Comparison of ENCODE assay signal across 16 mouse cellular contexts in the genomic region with DNA sequence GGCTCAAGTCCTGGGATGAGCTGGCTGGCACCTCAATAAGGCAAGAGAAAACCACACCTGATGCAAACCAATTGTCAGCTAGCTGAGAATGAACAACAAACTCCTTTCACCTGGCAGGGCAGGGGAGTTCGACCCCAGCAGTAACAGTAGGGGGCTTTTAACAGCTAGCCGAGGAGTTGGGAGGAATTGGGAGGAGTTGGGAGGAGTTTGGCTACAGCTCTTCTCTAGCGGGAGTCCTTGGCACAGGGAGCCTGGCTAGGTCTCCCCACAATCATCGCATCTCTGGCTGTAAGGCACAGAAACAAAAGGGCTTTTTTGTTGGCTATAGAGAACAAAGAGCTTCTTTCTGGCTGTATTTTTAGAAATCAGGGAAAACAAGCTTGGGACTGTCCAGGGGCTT.
A peak's percentile ranks its signal among the peaks of the same experiment; 100 is the strongest.
DNase-seq lines count a peak whose midpoint lies in the region; ATAC-seq and TF ChIP-seq lines count a peak whose summit lies in the region.
"Had no signal": no experiment of that assay in that cellular context is flagged by ENCODE, and none has a peak within 500 bp of the region (broad histone marks: within the 10 kb centered on the region; RNA-seq: fewer than 3 reads in every experiment).

No protein-coding gene starts in this region.

- no peak overlapping the region for H3K27ac ChIP-seq in hindbrain, postnatal 0 days
- H3K27ac ChIP-seq in hindbrain, embryonic 11.5 days (ENCODE audit: low read depth, low read length) = no peak overlapping the region
- H3K27ac ChIP-seq in midbrain, embryonic 14.5 days (replicated peaks; ENCODE audit: low read depth, low read length) = no peak overlapping the region
- H3K27ac ChIP-seq in midbrain, embryonic 15.5 days = no peak overlapping the region
- H3K27ac ChIP-seq: forebrain, embryonic 12.5 days had no signal

- no peak overlapping the region for H3K4me2 ChIP-seq in hindbrain, postnatal 0 days (ENCODE audit: low read depth, low read length)
- H3K4me2 ChIP-seq in hindbrain, embryonic 11.5 days (replicated peaks; ENCODE audit: low read depth, low read length) = no peak overlapping the region
- H3K4me2 ChIP-seq in midbrain, embryonic 14.5 days (ENCODE audit: low read length) = no peak overlapping the region
- no peak overlapping the region for H3K4me2 ChIP-seq in midbrain, embryonic 15.5 days
- H3K4me2 ChIP-seq: forebrain, embryonic 12.5 days had no signal

- 6% methylated on average over 4 of the region's 4 CpGs for WGBS in hindbrain, postnatal 0 days
- WGBS in hindbrain, embryonic 11.5 days = 2% methylated on average over 4 of the region's 4 CpGs
- 5% methylated on average over 4 of the region's 4 CpGs for WGBS in midbrain, embryonic 14.5 days
- WGBS in midbrain, embryonic 15.5 days = 3% methylated on average over 4 of the region's 4 CpGs

- no peak for ATAC-seq in hindbrain, postnatal 0 days
- ATAC-seq in hindbrain, embryonic 11.5 days (ENCODE audit: low FRiP score) = no peak
- ATAC-seq in midbrain, embryonic 14.5 days (ENCODE audit: low FRiP score, low TSS enrichment) = no peak
- ATAC-seq in midbrain, embryonic 15.5 days (replicated peaks) = no peak
- ATAC-seq: inflammation-experienced regulatory T-cells, adult 6 months had no signal

- no peak for TF ChIP-seq CTCF in hindbrain, postnatal 0 days (IDR thresholded peaks at IDR 0.05; ENCODE audit: low read depth)

- H3K9ac ChIP-seq in hindbrain, postnatal 0 days (replicated peaks; ENCODE audit: low read length) = no peak overlapping the region
- H3K9ac ChIP-seq in hindbrain, embryonic 11.5 days (ENCODE audit: low read depth, low read length) = no peak overlapping the region
- no peak overlapping the region for H3K9ac ChIP-seq in midbrain, embryonic 14.5 days (replicated peaks; ENCODE audit: low read length)
- H3K9ac ChIP-seq in midbrain, embryonic 15.5 days = no peak overlapping the region
- H3K9ac ChIP-seq: forebrain, embryonic 12.5 days had no signal

- DNase-seq in hindbrain, postnatal 0 days (ENCODE audit: low spot score) = peak; percentile 39
- DNase-seq in hindbrain, embryonic 11.5 days (ENCODE audit: low spot score) = no peak
- DNase-seq in midbrain, embryonic 14.5 days = peak; percentile 15
- DNase-seq in R1 (ENCODE audit: low read depth, low spot score) = peak; percentile 65
- DNase-seq in brain, embryonic 18.5 days (ENCODE audit: low read depth, low spot score) = peak; percentile 0
- no peak for DNase-seq in embryo, embryonic 10 days (ENCODE audit: low spot score)
- DNase-seq: cerebellum, postnatal 25 days; kidney, adult 2 months; kidney, postnatal 10 days; liver; lung, postnatal 10 days; retina, postnatal 1 day; thymus, postnatal 36 days had no signal

- H3K9me3 ChIP-seq in hindbrain, postnatal 0 days (ENCODE audit: low read length) = no peaks in the 10 kb centered on the region
- H3K9me3 ChIP-seq in hindbrain, embryonic 11.5 days (ENCODE audit: control insufficient read depth, low read length) = no peaks in the 10 kb centered on the region
- H3K9me3 ChIP-seq in midbrain, embryonic 14.5 days (ENCODE audit: control insufficient read depth, low read length) = no peaks in the 10 kb centered on the region
- no peaks in the 10 kb centered on the region for H3K9me3 ChIP-seq in midbrain, embryonic 15.5 days
- H3K9me3 ChIP-seq: forebrain, embryonic 12.5 days had no signal

- no peaks in the 10 kb centered on the region for H3K4me1 ChIP-seq in hindbrain, postnatal 0 days (ENCODE audit: insufficient read depth, low read length)
- H3K4me1 ChIP-seq in hindbrain, embryonic 11.5 days (replicated peaks; ENCODE audit: control insufficient read depth, insufficient read depth, low read length) = no peaks in the 10 kb centered on the region
- H3K4me1 ChIP-seq in midbrain, embryonic 14.5 days (ENCODE audit: control insufficient read depth, insufficient read depth, low read length) = no peaks in the 10 kb centered on the region
- H3K4me1 ChIP-seq in midbrain, embryonic 15.5 days = no peaks in the 10 kb centered on the region

- H3K27me3 ChIP-seq in hindbrain, postnatal 0 days (ENCODE audit: insufficient read depth, low read length) = no peaks in the 10 kb centered on the region
- no peaks in the 10 kb centered on the region for H3K27me3 ChIP-seq in hindbrain, embryonic 11.5 days (ENCODE audit: control insufficient read depth, insufficient read depth, low read length)
- H3K27me3 ChIP-seq in midbrain, embryonic 14.5 days (ENCODE audit: control insufficient read depth, insufficient read depth, low read length) = no peaks in the 10 kb centered on the region
- H3K27me3 ChIP-seq in midbrain, embryonic 15.5 days (replicated peaks) = no peaks in the 10 kb centered on the region
- H3K27me3 ChIP-seq: forebrain, embryonic 12.5 days had no signal

- H3K36me3 ChIP-seq in hindbrain, postnatal 0 days (ENCODE audit: insufficient read depth, low read length) = no peaks in the 10 kb centered on the region
- H3K36me3 ChIP-seq in hindbrain, embryonic 11.5 days (ENCODE audit: control insufficient read depth, insufficient read depth, low read length) = no peaks in the 10 kb centered on the region
- no peaks in the 10 kb centered on the region for H3K36me3 ChIP-seq in midbrain, embryonic 14.5 days (ENCODE audit: control insufficient read depth, insufficient read depth, low read length)
- H3K36me3 ChIP-seq in midbrain, embryonic 15.5 days (replicated peaks) = no peaks in the 10 kb centered on the region
- H3K36me3 ChIP-seq: forebrain, embryonic 12.5 days had no signal

- H3K4me3 ChIP-seq in hindbrain, postnatal 0 days (ENCODE audit: low read length) = no peak overlapping the region
- no peak overlapping the region for H3K4me3 ChIP-seq in hindbrain, embryonic 11.5 days (ENCODE audit: low read depth, low read length)
- H3K4me3 ChIP-seq in midbrain, embryonic 14.5 days (replicated peaks; ENCODE audit: low read depth, low read length) = no peak overlapping the region
- no peak overlapping the region for H3K4me3 ChIP-seq in midbrain, embryonic 15.5 days
- H3K4me3 ChIP-seq: forebrain, embryonic 12.5 days had no signal

Comparison
In these comparisons a context has a peak if more than half of its experiments do, and no peak if none do; other contexts are left out.
1. DNase-seq: peak in hindbrain, postnatal 0 days (single experiment), midbrain, embryonic 14.5 days (single experiment), R1 (single experiment) and brain, embryonic 18.5 days (single experiment); none in hindbrain, embryonic 11.5 days (single experiment) and embryo, embryonic 10 days (single experiment).